Mouse (Mus musculus): ENCODE data around the gene Atrx. TPM values are rescaled to one million over a fixed set of nuclear protein-coding genes. Genes with fewer than 3 reads are reported as not detected.
A peak's percentile ranks its signal among the peaks of the same experiment; 100 is the strongest.

The Atrx gene
- polyA plus RNA-seq, 1 experiment from 2014 or later, result 67.8 TPM

DNA sequence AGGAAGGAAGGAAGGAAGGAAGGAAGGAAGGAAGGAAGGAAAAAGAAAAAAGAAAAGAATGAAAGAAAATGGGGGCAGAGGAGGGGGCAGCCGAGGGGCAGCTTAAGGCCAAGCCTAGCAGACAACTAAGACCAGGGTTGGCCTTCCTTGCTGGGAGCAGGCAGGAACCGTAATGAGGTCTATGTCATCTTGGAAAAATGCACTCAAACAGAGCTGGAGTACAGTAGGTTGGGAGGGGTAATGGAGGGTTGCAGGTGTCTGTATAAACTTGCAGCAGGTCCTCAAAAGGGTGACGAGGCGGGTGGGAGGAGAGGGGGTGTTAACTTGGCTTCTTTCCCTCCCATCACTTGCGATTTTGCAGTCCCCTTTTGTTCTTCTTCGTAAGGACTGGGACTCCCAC lies 163.2 kb downstream of the Atrx start:
- Histone ChIP-seq H3K27me3 (replicated peaks) (peaks cover 80% of the 10 kb centered on the region), H3K9ac (no peak overlapping the region), H3K4me1 (no peaks in the 10 kb centered on the region), H3K36me3 (no peaks in the 10 kb centered on the region), H3K27ac (no peak overlapping the region), H3K9me3 (replicated peaks) (no peaks in the 10 kb centered on the region), H3K4me3 (no peak overlapping the region), H3K4me2 (no peak overlapping the region)
- 41% methylated on average over 6 of the region's 6 CpGs for WGBS (ENCODE audit: insufficient replicate concordance)
- ATAC-seq, result no peak

DNA sequence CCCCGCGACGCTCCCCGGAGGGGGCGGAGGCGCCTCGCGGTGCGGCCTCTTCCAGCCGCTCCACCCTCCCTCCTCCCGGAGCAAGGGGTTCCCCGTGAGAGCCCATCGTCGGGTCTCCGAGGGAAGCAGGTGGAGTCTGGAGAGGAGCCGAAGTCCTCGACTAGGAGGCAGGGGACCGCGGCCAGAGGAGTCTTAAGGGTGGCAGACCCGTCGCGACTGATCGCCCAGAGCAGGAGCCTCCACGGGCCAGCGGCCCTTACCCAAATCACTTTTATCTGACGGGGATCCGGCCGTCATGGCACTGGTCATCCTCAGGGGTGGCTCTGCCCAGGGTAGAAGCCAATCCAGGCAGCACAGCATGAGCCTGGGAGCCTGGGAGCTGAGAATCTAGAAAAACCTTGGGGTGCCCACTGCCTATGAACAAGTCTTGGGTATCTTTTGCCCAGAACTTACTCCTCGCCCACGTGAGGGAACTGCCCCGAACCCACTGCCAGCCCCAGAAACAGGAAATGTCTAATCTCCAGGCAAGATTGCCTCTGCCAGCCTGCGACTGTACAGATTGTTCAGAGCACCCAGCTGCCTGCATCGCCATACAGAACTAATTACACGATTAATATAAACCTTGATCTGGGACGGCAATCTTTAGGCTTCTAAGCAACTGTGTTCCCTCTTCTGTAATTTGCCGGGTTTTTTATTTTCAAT lies 164.0 kb downstream of the Atrx start:
- Histone ChIP-seq H3K4me2 (peak overlapping the region; percentile 47), H3K9ac (no peak overlapping the region), H3K27me3 (replicated peaks) (peaks cover 84% of the 10 kb centered on the region), H3K36me3 (no peaks in the 10 kb centered on the region), H3K4me3 (no peak overlapping the region), H3K9me3 (replicated peaks) (no peaks in the 10 kb centered on the region), H3K4me1 (no peaks in the 10 kb centered on the region), H3K27ac (no peak overlapping the region)
- 11% methylated on average over 30 of the region's 36 CpGs for WGBS (ENCODE audit: insufficient replicate concordance)
- ATAC-seq, result no peak

DNA sequence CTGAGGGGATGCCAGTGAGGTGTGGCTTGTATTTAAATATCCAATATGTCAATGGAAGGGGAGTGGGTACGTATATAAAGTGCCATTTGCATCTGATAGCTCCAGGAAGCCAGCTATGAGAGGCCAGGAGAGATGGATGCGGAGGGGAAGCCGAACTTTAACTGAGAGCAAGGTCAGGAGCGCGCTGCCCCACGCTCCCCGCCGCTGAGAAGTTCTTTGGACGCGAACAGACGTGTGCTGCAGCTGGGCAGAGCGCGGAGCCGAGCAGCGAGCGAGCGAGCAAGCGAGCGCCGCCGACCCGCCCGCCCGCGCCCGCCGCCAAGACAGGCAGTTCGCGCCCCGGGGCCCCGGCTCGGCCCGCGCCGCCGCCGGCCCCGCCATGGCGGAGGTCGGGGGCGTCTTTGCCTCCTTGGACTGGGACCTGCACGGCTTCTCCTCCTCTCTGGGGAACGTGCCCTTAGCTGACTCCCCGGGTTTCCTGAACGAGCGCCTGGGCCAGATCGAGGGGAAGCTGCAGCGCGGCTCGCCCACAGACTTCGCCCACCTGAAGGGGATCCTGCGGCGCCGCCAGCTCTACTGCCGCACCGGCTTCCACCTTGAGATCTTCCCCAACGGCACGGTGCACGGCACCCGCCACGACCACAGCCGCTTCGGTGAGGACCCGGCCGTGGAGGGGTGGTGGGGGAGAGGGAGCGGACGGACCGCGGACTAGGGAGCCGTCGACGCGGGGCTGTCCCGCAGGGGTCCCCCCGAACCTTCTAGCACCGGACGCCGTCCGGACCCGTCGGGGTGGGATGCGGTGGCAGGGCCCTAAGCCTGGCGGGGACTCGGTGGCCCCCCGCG lies 164.8 kb downstream of the Atrx start, which contains the start of gene Fgf16:
TSS of gene Fgf16 (plus strand) at position 118 of the 843 bp plus-strand sequence.
- H3K4me2 ChIP-seq, result peak within 1 kb of the TSS; percentile 47
- H3K27ac ChIP-seq, result no peak within 1 kb of the TSS
- H3K9me3 ChIP-seq (replicated peaks), result no peaks in the 10 kb centered on the region
- H3K9ac ChIP-seq, result no peak within 1 kb of the TSS
- no peaks in the 10 kb centered on the region for H3K4me1 ChIP-seq
- H3K27me3 ChIP-seq (replicated peaks), result peaks cover 78% of the 10 kb centered on the region
- H3K4me3 ChIP-seq, result peak within 1 kb of the TSS; percentile 33
- 11% methylated on average over 62 of the region's 86 CpGs for WGBS (ENCODE audit: insufficient replicate concordance)
- no peaks in the 10 kb centered on the region for H3K36me3 ChIP-seq
- ATAC-seq, result no peak

DNA sequence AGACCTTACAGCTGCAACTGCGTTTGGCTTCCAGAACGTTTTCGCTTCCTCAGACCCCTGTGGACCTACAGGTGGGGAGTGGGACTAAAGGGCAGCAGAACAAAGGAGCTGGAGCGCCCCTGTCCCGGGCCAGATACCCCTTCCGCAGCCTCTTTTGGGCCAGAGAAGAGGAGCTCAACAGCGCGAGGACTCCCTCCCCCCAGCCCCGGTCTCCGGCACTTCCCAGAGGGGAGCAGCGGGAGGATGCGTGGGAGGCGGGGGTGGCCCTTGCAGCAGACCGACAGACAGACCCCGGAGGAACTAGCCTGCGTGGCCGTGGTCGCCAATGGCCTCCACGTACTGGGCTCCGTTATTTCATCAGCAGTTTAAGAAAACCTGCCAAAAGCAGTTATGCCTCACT lies 165.6 kb downstream of the Atrx start:
- no peaks in the 10 kb centered on the region for H3K4me1 ChIP-seq
- H3K4me2 ChIP-seq, result peak overlapping the region; percentile 47
- peak overlapping the region; percentile 33 for H3K4me3 ChIP-seq
- no peak for ATAC-seq
- H3K27ac ChIP-seq, result no peak overlapping the region
- peaks cover 78% of the 10 kb centered on the region for H3K27me3 ChIP-seq (replicated peaks)
- 9% methylated on average over 20 of the region's 20 CpGs for WGBS (ENCODE audit: insufficient replicate concordance)
- no peaks in the 10 kb centered on the region for H3K9me3 ChIP-seq (replicated peaks)
- H3K36me3 ChIP-seq, result no peaks in the 10 kb centered on the region
- no peak overlapping the region for H3K9ac ChIP-seq

DNA sequence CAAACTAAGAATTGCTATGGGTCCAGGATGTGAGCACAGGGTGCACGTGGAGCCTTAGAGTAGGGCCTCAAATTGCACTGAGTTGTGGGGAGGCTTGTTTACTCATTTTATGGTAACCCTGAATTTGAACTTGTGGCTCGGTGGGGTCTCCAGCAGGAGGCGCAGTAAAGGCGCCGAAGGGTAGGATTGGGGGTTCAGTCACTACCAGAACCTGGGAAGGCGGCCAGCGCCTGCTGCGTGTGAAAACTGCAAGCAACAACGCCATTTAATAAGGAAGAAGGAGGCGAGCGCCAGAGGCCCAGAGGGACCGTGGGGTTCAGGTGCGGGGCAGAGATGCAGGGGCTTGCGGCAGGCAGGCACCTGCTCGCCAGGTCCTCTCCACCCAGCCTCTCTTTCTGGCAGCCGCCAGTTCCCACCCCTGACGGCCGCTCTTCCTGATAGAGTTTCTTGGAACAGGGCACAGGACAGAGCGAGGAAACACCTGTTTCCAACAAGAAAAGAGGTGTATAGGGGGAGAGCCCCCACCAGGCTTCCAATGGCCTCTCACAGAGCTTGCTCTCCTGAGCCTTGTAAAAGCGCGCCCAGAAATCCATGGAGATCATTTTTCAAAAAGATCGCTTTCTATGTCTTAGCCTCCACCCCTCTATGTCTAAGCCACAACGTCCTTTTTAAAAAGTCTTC lies 166.2 kb downstream of the Atrx start:
- H3K27me3 ChIP-seq (replicated peaks), result peaks cover 73% of the 10 kb centered on the region
- no peaks in the 10 kb centered on the region for H3K36me3 ChIP-seq
- H3K4me1 ChIP-seq, result no peaks in the 10 kb centered on the region
- H3K4me3 ChIP-seq, result no peak overlapping the region; the same call in 1 of the 2 replicates
- ATAC-seq, result no peak
- no peak overlapping the region for H3K9ac ChIP-seq
- 9% methylated on average over 23 of the region's 23 CpGs for WGBS (ENCODE audit: insufficient replicate concordance)
- H3K4me2 ChIP-seq, result peak overlapping the region; percentile 47
- H3K9me3 ChIP-seq (replicated peaks), result no peaks in the 10 kb centered on the region
- no peak overlapping the region for H3K27ac ChIP-seq

Other genes with a start within 250 kb of the Atrx start
- not detected in 2 replicates for gene Fgf16, start 165.1 kb downstream of the Atrx start, polyA plus RNA-seq (2016; fragmentation: Nextera tagmentation; extraction: Ambion mirVana)
- gene Magt1, start 82.5 kb upstream of the Atrx start, polyA plus RNA-seq (2016; fragmentation: Nextera tagmentation; extraction: Ambion mirVana), result 35.4 and 36.3 TPM in 2 replicates
- 299 and 306 TPM in 2 replicates for gene Cox7b, start 86.3 kb upstream of the Atrx start, polyA plus RNA-seq (2016; fragmentation: Nextera tagmentation; extraction: Ambion mirVana)
- gene Atp7a, start 97.9 kb upstream of the Atrx start, polyA plus RNA-seq (2016; fragmentation: Nextera tagmentation; extraction: Ambion mirVana), result 10.5 and 12.3 TPM in 2 replicates
- 0.38 and 0.56 TPM in 2 replicates for gene Tlr13, start 213.8 kb upstream of the Atrx start, polyA plus RNA-seq (2016; fragmentation: Nextera tagmentation; extraction: Ambion mirVana)